Mouse (Mus musculus): ENCODE measurements around the gene Zc3hav1l. TPM values are rescaled to one million over a fixed set of nuclear protein-coding genes. Genes with fewer than 3 reads are reported as not detected.

Gene Zc3hav1l
- polyA plus RNA-seq, 1 experiment = 0.39 TPM

DNA sequence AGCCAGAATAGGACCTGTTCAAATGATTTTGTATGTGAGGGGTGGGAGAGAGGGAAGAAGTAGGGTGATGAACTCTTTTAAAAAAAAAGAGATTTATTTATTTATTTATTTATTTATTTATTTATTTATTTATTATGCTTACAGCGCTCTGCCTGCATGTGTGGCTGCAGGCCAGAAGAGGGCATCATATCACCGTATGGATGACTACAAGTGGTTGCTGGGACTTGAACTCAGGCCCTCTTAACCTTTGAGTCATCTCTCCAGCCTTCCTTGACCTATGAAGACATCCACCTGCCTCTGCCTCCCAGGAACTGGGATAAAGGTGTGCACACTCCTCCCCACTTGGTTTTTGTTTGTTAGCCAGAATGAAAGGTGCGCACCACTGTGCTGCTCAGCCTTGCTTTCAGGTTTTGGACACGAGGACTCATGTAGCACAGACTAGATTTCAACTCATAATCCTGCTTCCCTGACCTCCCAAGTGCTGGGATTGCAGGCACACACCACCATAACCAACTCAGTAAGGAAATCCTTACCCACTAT lies 38.2 kb upstream of the Zc3hav1l start:
- Histone ChIP-seq H3K4me3 (ENCODE audit: insufficient read depth, low read length) (no peak overlapping the region), H3K27ac (ENCODE audit: insufficient read depth, low read depth, low read length) (no peak overlapping the region), H3K4me1 (ENCODE audit: control insufficient read depth, insufficient read depth, low read length) (peaks cover 17% of the 10 kb centered on the region)
- TF ChIP-seq CTCF (IDR thresholded peaks at IDR 0.05; ENCODE audit: low read depth, low read length) (no peak), POLR2A (IDR thresholded peaks at IDR 0.05; ENCODE audit: borderline replicate concordance, low read depth, low read length) (no peak)

DNA sequence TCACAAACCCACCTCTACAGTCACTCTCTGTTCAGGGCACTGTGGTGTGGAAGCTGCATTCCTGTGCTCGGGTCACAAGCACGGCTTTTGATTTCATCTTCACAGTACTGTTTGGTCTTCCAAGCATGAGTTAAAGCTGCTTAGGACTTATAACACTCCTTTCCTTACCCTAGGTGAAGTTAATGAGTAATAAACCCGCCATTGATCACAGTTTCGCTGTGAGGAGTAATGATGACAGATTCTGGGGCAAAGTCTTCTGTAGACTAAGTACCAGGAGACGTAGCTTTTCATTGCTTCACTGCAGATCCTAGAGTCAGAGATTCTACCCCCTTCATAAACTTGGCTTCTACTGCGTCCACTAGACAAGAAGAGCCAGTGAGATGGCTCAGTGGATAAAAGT lies 36.2 kb upstream of the Zc3hav1l start:
- TF ChIP-seq POLR2A (IDR thresholded peaks at IDR 0.05; ENCODE audit: borderline replicate concordance, low read depth, low read length) (no peak), CTCF (IDR thresholded peaks at IDR 0.05; ENCODE audit: low read depth, low read length) (no peak)
- Histone ChIP-seq H3K27ac (ENCODE audit: insufficient read depth, low read depth, low read length) (no peak overlapping the region), H3K4me3 (ENCODE audit: insufficient read depth, low read length) (no peak overlapping the region), H3K4me1 (ENCODE audit: control insufficient read depth, insufficient read depth, low read length) (peaks cover 10% of the 10 kb centered on the region)

DNA sequence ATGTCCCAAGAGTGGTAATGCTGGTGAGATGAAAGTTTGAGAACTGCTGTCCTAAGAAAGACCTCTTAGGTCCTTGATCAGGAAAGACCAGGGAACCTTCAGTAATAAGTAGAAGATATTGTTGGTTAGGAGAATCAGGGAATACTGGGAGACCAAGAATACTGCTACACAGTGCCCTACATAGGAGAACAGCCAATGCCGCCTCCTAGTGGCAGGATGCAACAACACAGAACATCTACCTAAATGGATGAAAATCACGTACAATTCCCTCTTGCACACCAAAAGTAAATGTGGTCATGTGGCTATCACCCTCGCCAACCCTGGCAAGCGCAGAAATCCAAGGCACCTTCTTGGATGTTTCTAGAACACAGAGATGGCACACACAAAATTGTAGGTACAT lies 27.5 kb upstream of the Zc3hav1l start:
- TF ChIP-seq CTCF (IDR thresholded peaks at IDR 0.05; ENCODE audit: low read depth, low read length) (no peak), POLR2A (IDR thresholded peaks at IDR 0.05; ENCODE audit: borderline replicate concordance, low read depth, low read length) (no peak)
- H3K27ac ChIP-seq (ENCODE audit: insufficient read depth, low read depth, low read length) = no peak overlapping the region
- no peaks in the 10 kb centered on the region for H3K4me1 ChIP-seq (ENCODE audit: control insufficient read depth, insufficient read depth, low read length)
- no peak overlapping the region for H3K4me3 ChIP-seq (ENCODE audit: insufficient read depth, low read length)

DNA sequence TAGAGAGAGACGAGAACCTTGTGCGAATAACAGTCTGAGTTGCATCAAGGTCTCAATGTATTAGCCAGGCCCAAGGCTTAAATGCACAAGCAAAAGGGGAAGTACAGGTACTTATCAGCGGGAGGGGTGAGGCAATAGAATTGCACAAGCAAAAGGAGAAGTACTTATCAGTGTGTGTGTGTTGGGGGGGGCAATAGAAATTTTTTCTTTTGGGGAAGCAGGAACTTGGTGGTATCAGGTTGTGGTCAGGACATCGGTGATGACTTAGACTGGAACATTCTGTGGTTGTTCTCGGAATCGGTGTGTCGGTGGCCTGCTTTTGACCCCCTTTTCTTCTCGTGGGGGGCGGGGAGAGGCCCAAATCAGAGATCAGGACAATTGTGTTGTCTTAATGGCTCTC lies 21.6 kb upstream of the Zc3hav1l start:
- Histone ChIP-seq H3K4me3 (ENCODE audit: insufficient read depth, low read length) (no peak overlapping the region), H3K4me1 (ENCODE audit: control insufficient read depth, insufficient read depth, low read length) (no peaks in the 10 kb centered on the region), H3K27ac (ENCODE audit: insufficient read depth, low read depth, low read length) (no peak overlapping the region)
- TF ChIP-seq POLR2A (IDR thresholded peaks at IDR 0.05; ENCODE audit: borderline replicate concordance, low read depth, low read length) (no peak), CTCF (IDR thresholded peaks at IDR 0.05; ENCODE audit: low read depth, low read length) (no peak)

DNA sequence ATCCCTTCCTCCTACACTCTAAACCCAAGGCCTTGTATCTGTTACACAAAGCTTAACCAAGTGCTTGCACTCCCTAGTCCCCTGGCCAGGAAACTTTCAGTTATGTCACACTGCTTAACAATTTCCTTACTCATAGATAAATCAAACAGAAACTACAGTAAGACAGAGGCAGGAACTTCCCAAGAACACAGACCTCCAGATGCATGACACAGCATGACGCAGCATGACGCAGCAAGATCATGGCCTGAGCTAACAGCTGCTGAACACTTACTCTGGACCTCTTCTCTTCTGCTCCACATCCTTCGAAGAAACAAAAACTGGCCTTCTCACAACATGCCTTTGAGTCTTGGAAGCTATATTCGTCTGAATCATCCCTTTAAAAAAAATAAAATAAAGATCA lies 17.0 kb upstream of the Zc3hav1l start:
- TF ChIP-seq POLR2A (IDR thresholded peaks at IDR 0.05; ENCODE audit: borderline replicate concordance, low read depth, low read length) (no peak), CTCF (IDR thresholded peaks at IDR 0.05; ENCODE audit: low read depth, low read length) (no peak)
- Histone ChIP-seq H3K4me3 (ENCODE audit: insufficient read depth, low read length) (no peak overlapping the region), H3K27ac (ENCODE audit: insufficient read depth, low read depth, low read length) (no peak overlapping the region)

DNA sequence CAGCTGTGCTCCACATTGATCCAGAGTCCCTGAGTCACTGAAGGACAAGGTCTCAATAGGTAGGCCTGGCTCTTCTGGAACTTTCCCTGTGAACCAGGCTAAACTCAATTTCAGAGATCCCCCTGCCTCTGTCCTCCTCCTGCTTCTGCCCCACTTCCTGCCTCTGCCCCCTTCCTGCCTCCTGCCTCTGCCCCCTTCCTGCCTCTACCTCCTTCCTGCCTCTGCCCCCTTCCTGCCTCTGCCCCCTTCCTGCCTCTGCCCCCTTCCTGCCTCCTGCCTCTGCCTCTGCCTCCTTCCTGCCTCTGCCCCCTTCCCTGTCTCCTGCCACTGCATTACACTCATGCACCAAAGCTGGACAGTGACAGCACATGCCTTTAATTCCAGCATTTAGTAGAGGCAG lies 10.7 kb upstream of the Zc3hav1l start:
- no peaks in the 10 kb centered on the region for H3K4me1 ChIP-seq (ENCODE audit: control insufficient read depth, insufficient read depth, low read length)
- no peak overlapping the region for H3K27ac ChIP-seq (ENCODE audit: insufficient read depth, low read depth, low read length)
- TF ChIP-seq CTCF (IDR thresholded peaks at IDR 0.05; ENCODE audit: low read depth, low read length) (no peak), POLR2A (IDR thresholded peaks at IDR 0.05; ENCODE audit: borderline replicate concordance, low read depth, low read length) (no peak)
- no peak overlapping the region for H3K4me3 ChIP-seq (ENCODE audit: insufficient read depth, low read length)

More for the DNA sequence above, 17.0 kb upstream of the Zc3hav1l start:
- H3K4me1 ChIP-seq (ENCODE audit: control insufficient read depth, insufficient read depth, low read length) = no peaks in the 10 kb centered on the region

DNA sequence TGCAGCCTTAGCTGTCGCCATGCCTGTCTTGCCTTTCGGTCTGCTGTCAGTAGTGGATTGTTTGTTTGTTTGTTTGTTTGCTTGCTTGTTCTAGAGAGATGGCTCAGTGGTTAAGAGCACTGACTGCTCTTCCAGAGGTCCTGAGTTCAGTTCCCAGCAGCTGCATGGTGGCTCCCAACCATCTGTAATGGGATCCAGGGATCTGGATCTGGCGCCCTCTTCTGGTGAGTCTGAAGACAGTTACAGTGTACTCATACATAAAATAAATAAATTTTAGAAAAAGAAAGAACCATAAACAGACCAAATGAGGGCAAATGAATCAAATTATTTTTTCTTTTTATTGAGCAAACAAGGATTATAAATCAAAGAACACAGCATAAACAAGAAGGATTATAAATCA lies 5.9 kb upstream of the Zc3hav1l start:
- no peak overlapping the region for H3K4me3 ChIP-seq (ENCODE audit: insufficient read depth, low read length)
- H3K4me1 ChIP-seq (ENCODE audit: control insufficient read depth, insufficient read depth, low read length) = no peaks in the 10 kb centered on the region
- TF ChIP-seq POLR2A (IDR thresholded peaks at IDR 0.05; ENCODE audit: borderline replicate concordance, low read depth, low read length) (no peak), CTCF (IDR thresholded peaks at IDR 0.05; ENCODE audit: low read depth, low read length) (no peak)
- no peak overlapping the region for H3K27ac ChIP-seq (ENCODE audit: insufficient read depth, low read depth, low read length)

DNA sequence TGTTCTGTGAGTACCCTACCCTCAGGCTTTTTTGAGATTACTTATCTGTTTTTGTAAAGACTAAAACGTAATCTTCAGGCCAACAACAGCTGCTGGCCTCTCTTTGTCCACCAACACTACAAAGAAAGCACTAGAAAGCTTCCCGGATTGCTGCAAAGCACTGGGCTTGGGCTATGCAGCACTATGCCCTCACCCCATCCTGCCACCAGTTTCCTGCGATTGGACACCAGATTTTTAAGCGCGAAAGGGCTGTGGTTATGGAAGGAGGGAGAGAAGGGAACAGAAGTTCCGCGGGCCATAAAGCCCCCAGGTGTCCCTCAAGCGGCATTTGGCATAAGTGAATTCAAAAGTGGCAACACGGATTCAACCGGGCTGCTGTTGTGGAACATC lies 818 bp downstream of the Zc3hav1l start:
- H3K27ac ChIP-seq (ENCODE audit: insufficient read depth, low read depth, low read length) = no peak overlapping the region
- TF ChIP-seq POLR2A (IDR thresholded peaks at IDR 0.05; ENCODE audit: borderline replicate concordance, low read depth, low read length) (no peak), CTCF (IDR thresholded peaks at IDR 0.05; ENCODE audit: low read depth, low read length) (no peak)

DNA sequence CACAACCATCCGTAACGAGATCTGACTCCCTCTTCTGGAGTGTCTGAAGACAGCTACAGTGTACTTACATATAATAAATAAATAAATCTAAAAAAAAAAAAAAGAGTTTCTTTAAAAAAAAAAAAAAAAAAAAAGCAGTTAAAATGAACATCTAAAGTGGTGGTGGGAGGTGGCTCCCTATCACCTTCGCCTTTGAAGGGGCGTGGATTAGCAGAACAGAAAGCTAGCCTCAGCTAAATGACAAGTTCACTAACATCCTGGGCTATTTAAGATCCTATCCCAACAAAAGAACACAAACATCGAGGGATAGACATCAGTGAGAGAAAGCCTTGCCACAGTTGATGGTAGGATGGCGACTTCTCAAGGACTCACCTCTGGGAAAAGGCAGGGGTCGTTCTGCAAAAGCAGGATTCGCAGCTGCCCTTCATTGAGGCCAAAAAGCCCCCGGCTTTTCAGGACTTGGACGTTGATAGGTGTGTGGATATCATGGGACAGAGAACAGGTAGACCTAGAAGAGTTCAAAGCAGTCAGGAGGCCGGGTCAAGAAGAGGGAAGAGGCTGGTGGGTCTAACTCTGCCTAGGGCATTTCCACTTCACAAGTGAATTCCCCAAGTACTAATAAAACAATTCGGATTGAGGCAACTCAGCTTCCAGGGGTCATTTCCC lies 1.3 kb downstream of the Zc3hav1l start:
- Histone ChIP-seq H3K4me1 (ENCODE audit: control insufficient read depth, insufficient read depth, low read length) (no peaks in the 10 kb centered on the region), H3K4me3 (ENCODE audit: insufficient read depth, low read length) (no peak overlapping the region; the same call in 1 of the 2 replicates), H3K27ac (ENCODE audit: insufficient read depth, low read depth, low read length) (no peak overlapping the region)
- TF ChIP-seq CTCF (IDR thresholded peaks at IDR 0.05; ENCODE audit: low read depth, low read length) (no peak), POLR2A (IDR thresholded peaks at IDR 0.05; ENCODE audit: borderline replicate concordance, low read depth, low read length) (no peak)

More for the DNA sequence above, 818 bp downstream of the Zc3hav1l start:
- Histone ChIP-seq H3K4me3 (ENCODE audit: insufficient read depth, low read length) (peak overlapping the region; percentile 66), H3K4me1 (ENCODE audit: control insufficient read depth, insufficient read depth, low read length) (no peaks in the 10 kb centered on the region)

DNA sequence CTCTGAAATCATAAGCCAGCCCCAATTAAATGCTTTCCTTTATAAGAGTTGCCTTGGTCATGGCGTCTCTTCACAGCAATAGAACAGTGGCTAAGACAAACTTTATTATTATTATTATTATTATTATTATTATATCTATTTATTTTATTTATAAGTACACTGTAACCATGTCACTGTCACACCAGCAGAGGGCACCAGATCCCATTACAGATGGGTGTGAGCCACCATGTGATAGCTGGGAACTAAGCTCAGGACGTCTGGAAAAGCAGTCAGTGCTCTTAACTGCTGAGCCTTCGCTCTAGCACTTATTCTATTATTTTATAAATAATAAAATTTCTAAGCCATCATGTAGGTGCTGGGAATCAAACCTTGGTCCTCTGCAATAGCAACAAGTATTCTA lies 5.4 kb downstream of the Zc3hav1l start:
- Histone ChIP-seq H3K27ac (ENCODE audit: insufficient read depth, low read depth, low read length) (no peak overlapping the region), H3K4me1 (ENCODE audit: control insufficient read depth, insufficient read depth, low read length) (no peaks in the 10 kb centered on the region), H3K4me3 (ENCODE audit: insufficient read depth, low read length) (no peak overlapping the region)
- TF ChIP-seq CTCF (IDR thresholded peaks at IDR 0.05; ENCODE audit: low read depth, low read length) (no peak), POLR2A (IDR thresholded peaks at IDR 0.05; ENCODE audit: borderline replicate concordance, low read depth, low read length) (no peak)

Measured in bone marrow macrophage, adult 2 months (primary cell).